Mouse (Mus musculus) macrophage (primary cell): ENCODE data around the gene Fam206a. TPM values are rescaled to one million over a fixed set of nuclear protein-coding genes. Genes with fewer than 3 reads are reported as not detected.

Source experiments
- H3K27ac ChIP-seq: fragments of 350-480 bp; formaldehyde crosslinking; 2 replicates; pipeline ENCODE4 v1.9.0; 2021
- H3K36me3 ChIP-seq: fragments of 350-480 bp; formaldehyde crosslinking; 2 replicates; pipeline ENCODE4 v1.9.0; 2021; ENCODE audit errors: inconsistent target
- H3K4me3 ChIP-seq: fragments of 350-480 bp; formaldehyde crosslinking; 2 replicates; pipeline ENCODE4 v1.9.0; 2021; ENCODE audit errors: inconsistent target
- H3K79me2 ChIP-seq: fragments of 350-480 bp; formaldehyde crosslinking; 2 replicates; pipeline ENCODE4 v1.9.0; 2021; ENCODE audit errors: inconsistent target
- WGBS: methylation state at CpG from one replicate; pipeline ENCODE4 v1.1.7; 2026; ENCODE audit warnings: inconsistent platforms; ENCODE audit not compliant: missing documents; 5-methylcytosine and 5-hydroxymethylcytosine counted together
- polyA plus RNA-seq: library from polyadenylated mRNA; stranded (reverse); fragments of 250-400 nt; gene quantifications from 3 replicates; pipeline ENCODE4 v1.2.4, GENCODE M21; 2018; ENCODE audit warnings: inconsistent platforms
- total RNA-seq, 78 experiments: library from RNA; depleted of rRNA; stranded (reverse); fragments of 250-400 nt; gene quantifications; 1 replicate in 9 of 78; 2 replicates in 24 of 78; 3 replicates in 43 of 78; 4 replicates in 2 of 78; pipeline ENCODE4 v1.2.4; 2018; ENCODE audit warnings: inconsistent platforms in 56 of 78

Gene Fam206a
- total RNA-seq (2018; cell fraction: chromatin; rRNA removed) = 1 to 10 TPM; 2.8 to 9.2 (median 4.8) TPM
- 1 to 10 TPM; 3.7 to 6.6 (median 5.2) TPM for total RNA-seq (2018; cell fraction: cytosol; rRNA removed)
- 10 to 100 TPM in 2 of 26 experiments, 1 to 10 TPM in 24; 3.0 to 11.0 (median 5.5) TPM for total RNA-seq (2018; cell fraction: nucleus; rRNA removed)
- 5.0 to 7.7 TPM (median 7.1 TPM) in 3 replicates for polyA plus RNA-seq

DNA sequence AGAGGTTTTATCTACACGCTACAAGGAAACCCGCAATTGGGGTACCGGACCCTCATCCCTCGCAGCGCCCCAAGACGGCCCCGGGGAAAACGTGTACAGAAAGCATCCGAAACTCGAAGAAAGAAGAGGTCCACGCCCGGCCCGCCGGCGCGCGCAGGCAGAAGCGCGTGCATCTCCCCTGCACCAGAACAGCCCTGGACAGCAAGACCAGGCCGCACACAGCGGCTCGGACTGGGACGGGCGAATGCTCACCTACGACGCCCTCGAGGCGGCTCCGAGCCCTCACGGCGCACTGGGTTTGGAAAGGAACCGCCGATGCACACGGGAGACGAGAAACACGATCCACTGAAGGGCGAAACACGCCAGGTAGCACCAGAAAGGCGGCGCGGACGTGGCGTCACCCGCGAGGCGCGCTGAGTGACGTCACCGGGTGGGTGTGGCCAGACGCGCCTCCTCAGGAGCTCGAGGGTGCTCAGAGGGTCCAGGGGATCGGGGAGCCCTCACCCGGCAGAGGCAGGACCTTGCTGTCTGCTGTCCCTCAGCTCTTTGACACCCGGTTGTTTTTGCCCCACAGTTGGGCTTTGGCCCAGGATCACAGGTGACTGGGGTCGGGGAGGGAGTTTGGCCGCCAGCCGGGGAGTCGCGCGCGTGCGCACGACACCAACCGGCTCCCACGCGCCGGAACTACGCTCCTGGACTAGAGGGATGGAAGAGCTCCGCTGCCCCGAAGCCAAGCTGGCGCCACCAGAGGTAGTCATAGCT is at the start of gene Fam206a, which contains the start of gene Elp1:
TSS of gene Fam206a (plus strand) at position 439 of the 762 bp plus-strand sequence.
TSS of gene Elp1 (minus strand) at position 425 of the 762 bp plus-strand sequence.
- 0 out of 2 replicates have a peak within 1 kb of the TSS, but pooled peaks have one; percentile 17 for H3K27ac ChIP-seq
- peak within 1 kb of the TSS; percentile 86 for H3K4me3 ChIP-seq
- under 1% methylated on average over 72 of the region's 72 CpGs for WGBS
- peaks cover 24% of the 10 kb centered on the region for H3K79me2 ChIP-seq
- peaks cover 20% of the 10 kb centered on the region for H3K36me3 ChIP-seq

DNA sequence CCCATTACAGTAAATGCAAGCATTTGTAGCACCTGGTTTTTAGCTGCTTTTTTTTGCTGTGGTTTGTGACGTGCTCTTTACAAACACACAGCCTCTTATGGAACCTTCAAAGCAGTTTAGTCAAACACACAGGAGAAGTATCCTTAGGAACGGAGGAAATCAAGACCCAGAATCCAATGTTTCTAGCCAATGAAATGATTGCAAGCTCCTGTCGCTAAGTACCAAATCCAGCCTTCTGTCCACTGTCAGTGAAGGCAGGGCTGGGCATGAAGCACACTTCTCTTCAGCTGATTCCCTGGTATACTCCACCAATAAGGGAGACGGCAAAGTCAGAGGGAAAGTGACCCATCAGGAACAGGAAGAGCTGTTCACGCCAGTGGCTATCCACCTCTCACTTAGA is 46.1 kb upstream of the Fam206a start:
- H3K4me3 ChIP-seq = no peak overlapping the region
- H3K36me3 ChIP-seq = peaks cover 47% of the 10 kb centered on the region
- no peak overlapping the region for H3K27ac ChIP-seq
- H3K79me2 ChIP-seq = no peaks in the 10 kb centered on the region
- WGBS = 93% methylated on average over 3 of the region's 5 CpGs

DNA sequence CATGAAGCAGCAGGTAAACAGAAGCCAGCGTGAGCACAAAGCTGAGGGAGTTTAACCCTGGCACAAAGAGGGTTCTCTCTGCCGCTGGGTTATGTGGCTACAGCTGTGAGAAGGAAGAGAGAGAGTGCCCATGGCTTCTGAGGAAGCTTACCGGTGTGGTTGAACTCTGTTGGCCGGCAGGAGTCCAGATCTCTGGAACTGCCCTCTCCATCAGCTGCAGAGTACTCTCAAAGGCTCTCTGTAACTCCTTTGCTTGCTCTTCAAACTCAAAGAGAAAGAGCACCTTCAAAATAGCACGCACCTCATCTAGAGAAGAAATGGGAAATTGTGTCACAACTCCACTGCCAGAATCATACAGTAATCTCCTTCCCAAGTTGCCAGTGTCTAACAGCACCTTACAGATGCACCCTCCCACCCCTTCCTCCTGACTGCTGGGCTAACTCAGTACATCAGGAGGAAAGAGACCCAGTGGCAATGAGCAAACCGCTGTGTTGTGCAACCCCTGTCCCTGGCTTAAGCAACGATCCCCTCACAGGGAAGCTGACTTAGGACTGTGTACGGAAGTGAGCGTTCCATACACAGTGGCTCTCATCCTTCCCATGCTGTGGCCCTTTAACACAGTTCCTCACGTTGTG is 45.1 kb upstream of the Fam206a start:
- Histone ChIP-seq H3K27ac (peak overlapping the region; percentile 15; the same call in 1 of the 2 replicates), H3K79me2 (no peaks in the 10 kb centered on the region), H3K36me3 (peaks cover 46% of the 10 kb centered on the region; the same call in 1 of the 2 replicates), H3K4me3 (no peak overlapping the region)
- WGBS = 21% methylated on average over 10 of the region's 10 CpGs

DNA sequence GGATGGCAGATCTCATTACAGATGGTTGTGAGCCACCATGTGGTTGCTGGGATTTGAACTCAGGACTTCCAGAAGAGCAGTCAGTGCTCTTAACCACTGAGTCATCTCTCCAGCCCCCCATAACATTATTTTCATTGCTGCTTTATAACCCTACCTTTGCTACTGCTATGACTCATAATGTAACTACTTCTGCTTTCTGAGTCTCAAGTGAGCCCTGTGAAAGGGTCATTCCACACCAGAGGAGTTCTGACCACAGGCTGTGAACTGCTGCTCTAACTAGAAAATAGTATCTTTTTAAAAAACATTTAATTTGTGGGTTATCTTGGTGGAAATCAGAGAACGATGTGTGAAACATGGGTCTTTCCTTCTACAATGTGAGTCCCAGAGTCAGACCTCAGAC is 44.5 kb upstream of the Fam206a start:
- Histone ChIP-seq H3K36me3 (peaks cover 50% of the 10 kb centered on the region; the same call in 1 of the 2 replicates), H3K27ac (no peak overlapping the region; the same call in 1 of the 2 replicates), H3K79me2 (no peaks in the 10 kb centered on the region), H3K4me3 (no peak overlapping the region)
- 27% methylated on average over 1 of the region's 1 CpGs for WGBS

DNA sequence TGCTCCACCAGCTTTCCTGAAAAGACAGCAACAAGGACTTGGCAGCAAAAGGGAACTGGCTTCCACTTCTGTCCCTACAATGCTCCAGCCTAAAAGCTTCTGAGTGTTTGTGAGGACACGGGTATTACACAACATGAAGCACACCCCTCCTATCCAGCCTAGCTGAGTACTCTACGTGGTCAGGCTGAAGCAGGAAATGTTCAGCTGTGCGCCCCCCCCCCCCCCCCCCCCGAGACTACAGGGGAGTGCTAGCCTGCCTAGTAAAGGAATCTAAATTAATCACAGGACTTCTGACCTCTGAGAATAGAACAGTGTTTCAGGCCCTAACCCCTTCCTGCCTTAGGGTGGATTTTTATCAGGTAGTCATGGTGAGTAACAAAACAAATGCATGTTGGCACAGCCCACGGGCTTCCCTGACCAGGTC is 34.3 kb upstream of the Fam206a start:
- no peak overlapping the region for H3K27ac ChIP-seq
- H3K36me3 ChIP-seq = peaks cover 69% of the 10 kb centered on the region
- 28% methylated on average over 4 of the region's 5 CpGs for WGBS

DNA sequence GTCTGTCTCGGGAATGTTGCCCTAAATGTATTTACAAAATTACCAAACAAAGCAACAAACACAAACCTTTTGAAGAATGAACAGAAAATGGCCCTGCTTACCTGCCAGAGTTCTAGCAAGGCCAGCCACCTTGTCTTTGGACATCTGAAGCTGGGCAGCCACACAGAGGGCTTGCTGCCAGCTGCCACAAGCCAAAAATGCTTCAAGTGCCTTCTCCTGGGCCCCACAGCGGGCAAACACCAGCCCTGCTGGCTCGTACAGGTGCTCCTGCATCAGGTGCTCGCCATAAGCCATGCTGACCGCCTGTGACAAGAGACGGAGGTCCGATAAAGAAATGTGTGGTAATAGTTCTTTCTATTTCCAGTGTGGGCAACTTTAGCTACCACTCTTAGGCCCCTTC is 33.2 kb upstream of the Fam206a start:
- peaks cover 79% of the 10 kb centered on the region for H3K36me3 ChIP-seq

More for the DNA sequence above, 34.3 kb upstream of the Fam206a start:
- Histone ChIP-seq H3K4me3 (no peak overlapping the region), H3K79me2 (no peaks in the 10 kb centered on the region)

DNA sequence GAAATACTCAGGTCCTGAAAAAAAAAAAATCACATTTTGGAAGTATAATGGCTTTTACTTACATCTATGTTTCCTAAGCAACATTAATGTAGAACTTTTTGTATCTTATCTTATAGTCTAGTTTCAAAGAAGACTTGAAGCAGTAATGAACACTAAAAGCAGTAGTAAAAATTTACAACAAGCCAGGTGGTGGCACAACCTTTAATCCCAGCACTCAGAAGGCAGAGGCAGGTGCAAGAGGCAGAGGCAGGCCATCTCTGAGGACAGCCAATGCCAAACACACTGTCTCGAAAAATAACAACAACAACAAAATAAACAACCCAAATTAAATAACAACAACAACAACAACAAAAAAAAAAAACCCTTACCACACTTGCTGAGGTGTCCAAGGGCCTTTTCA is 31.1 kb upstream of the Fam206a start:
- H3K36me3 ChIP-seq = peaks cover 78% of the 10 kb centered on the region
- 78% methylated on average over 1 of the region's 1 CpGs for WGBS
- H3K27ac ChIP-seq = no peak overlapping the region
- H3K4me3 ChIP-seq = no peak overlapping the region
- H3K79me2 ChIP-seq = no peaks in the 10 kb centered on the region

More for the DNA sequence above, 33.2 kb upstream of the Fam206a start:
- 97% methylated on average over 7 of the region's 7 CpGs for WGBS
- Histone ChIP-seq H3K4me3 (no peak overlapping the region), H3K79me2 (no peaks in the 10 kb centered on the region), H3K27ac (no peak overlapping the region)

DNA sequence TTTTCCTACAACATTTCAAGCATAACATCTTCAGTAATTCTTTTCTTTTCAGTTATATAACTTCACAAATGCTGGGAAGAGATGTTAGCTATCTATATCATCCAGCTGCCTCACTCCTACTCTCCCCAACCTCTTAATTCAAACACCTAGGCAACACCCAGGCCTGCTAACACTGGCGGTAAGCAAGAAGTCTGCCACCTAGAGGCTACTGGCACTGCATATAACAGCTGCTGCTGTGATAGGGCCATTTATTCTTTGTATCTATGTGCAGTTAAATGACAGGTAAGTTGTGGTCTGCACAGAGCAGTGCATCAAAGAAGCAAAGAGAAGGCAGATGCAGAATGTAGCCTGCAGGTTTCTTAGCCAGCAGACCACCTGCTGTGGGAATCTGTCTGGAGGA is 10.8 kb upstream of the Fam206a start:
- Histone ChIP-seq H3K79me2 (no peaks in the 10 kb centered on the region), H3K4me3 (no peak overlapping the region), H3K27ac (no peak overlapping the region), H3K36me3 (peaks cover 87% of the 10 kb centered on the region)
- 69% methylated on average over 1 of the region's 1 CpGs for WGBS

DNA sequence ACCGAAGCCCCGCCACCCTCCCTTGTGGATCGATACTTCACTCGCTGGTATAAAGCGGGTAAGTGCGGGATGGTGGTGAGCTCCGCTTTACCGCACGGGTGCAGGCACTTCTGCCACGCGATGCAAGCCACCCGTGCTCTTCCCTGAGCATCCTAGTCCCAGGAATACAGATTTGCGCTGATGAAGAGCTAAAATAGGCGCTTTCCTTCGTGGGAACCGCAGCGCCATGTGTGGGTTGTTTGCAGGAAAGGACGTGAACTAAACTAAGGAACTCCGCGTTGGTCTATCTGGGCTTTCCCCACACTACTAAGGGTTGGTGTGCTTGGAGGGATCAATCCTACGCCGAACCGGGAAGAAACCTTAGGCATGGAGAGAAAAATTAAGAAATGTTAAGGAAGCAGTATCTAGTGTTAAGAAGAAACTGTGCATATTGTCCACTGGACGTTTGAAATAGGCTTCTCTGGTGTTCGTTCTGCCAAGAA is 565 bp downstream of the Fam206a start:
- Histone ChIP-seq H3K27ac (0 out of 2 replicates have a peak overlapping the region, but pooled peaks have one; percentile 17), H3K4me3 (peak overlapping the region; percentile 86), H3K79me2 (peaks cover 24% of the 10 kb centered on the region), H3K36me3 (peaks cover 15% of the 10 kb centered on the region)
- WGBS = 4% methylated on average over 25 of the region's 25 CpGs

DNA sequence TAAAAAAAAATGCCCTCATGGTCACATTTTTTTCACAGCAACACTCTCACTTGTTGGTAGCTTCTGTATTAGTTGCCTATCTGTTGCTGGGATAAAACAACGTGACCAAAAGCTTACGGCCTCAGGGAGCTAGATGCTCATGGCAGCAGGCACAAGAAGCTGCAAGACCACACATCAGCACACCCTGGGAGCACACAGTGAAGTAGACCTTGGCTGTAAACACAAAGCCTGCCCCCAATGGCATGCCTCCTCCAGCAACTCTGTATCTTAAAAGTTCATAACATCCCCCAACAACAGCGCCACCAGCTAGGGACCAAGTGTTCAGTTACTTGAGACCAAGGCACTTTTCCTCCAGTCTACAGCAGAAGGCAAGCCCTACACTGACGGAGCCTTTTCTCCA is 6.9 kb downstream of the Fam206a start:
- 93% methylated on average over 4 of the region's 4 CpGs for WGBS
- peaks cover 10% of the 10 kb centered on the region for H3K36me3 ChIP-seq
- no peaks in the 10 kb centered on the region for H3K79me2 ChIP-seq
- H3K4me3 ChIP-seq = no peak overlapping the region
- H3K27ac ChIP-seq = no peak overlapping the region

DNA sequence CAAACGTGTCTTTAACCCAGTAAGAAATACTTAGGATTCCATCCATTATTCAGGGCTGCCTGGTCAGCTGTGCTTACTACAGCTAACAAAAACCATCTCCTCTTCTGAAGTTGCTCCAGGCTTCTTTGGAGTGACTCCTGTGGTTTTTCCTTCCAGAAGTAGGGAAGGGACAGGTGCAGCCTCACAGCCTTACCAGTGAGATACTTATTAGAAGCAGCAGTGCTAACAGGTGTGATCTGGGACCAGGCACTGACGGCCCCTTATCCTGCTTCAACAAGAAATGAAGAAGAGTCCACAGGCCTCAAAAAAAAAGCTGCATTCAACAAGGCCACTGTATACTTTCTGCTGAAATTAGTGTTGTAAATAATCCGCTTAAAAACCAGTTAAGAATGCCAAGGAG is 9.5 kb downstream of the Fam206a start:
- 82% methylated on average over 3 of the region's 3 CpGs for WGBS
- H3K36me3 ChIP-seq = no peaks in the 10 kb centered on the region
- no peak overlapping the region for H3K4me3 ChIP-seq
- H3K79me2 ChIP-seq = no peaks in the 10 kb centered on the region
- no peak overlapping the region for H3K27ac ChIP-seq

DNA sequence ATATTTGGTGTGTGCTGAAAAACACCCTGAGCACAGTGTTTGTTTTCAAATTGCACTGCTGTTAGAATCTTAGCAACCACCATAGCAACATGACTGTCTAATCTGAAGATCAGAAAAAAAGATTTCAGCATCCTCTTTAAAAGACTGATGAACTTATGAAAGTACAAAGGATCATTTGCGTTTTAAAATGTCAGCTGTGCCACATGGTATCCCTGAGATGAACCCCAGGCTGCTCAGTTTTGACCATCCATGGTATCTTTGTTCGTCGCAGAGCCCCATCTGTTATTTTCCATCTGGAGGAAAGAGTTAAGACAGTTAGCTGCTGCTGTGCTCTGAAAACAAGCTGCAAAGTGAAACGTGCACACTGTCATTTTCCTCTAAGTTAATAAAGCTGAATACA is 10.0 kb downstream of the Fam206a start:
- Histone ChIP-seq H3K36me3 (no peaks in the 10 kb centered on the region), H3K27ac (no peak overlapping the region), H3K4me3 (no peak overlapping the region), H3K79me2 (no peaks in the 10 kb centered on the region)
- 96% methylated on average over 4 of the region's 4 CpGs for WGBS

DNA sequence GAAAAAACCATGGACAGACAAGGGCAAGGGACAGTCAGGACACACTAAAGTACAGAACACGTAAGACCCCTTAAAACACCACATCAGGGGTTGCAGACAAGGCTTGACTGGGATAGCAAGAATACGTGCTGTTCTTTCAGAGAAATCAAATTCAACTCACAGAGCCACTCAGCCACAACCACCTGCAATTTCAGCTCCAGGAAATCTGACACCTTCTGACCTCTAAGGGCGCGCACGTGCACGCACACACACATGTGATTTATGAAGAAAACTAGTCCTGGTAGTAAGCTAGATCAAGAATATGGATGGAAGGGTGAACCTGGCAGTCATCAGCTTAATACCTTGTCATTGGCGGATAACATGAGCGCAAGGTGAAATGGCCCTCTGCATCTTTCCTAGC is 13.0 kb downstream of the Fam206a start:
- Histone ChIP-seq H3K79me2 (no peaks in the 10 kb centered on the region), H3K36me3 (no peaks in the 10 kb centered on the region), H3K4me3 (no peak overlapping the region), H3K27ac (no peak overlapping the region)
- 95% methylated on average over 8 of the region's 8 CpGs for WGBS

DNA sequence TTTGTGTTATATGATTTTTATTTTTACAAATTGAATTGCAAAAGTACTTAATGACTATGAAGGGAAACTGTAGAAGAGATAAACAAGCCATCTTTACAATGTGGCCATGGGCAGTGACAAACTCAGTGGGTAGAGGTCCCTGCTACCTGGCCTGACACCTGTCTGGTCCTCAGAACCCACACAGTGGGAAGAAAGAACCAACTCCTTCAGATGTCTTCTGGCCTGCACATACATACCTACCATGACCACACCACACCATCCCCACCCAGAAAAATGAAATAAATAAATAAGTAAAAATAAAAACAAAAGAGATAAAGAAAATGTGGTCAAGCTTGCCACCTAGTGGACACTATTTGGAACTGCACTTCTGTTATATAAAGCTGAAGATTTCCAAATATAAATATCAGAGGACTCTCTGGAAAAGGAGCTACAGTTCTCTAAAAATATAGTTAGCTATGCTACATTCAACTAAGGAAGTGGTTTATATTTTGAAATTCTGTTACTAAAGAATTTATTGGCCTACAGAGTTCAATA is 17.9 kb downstream of the Fam206a start:
- H3K79me2 ChIP-seq = no peaks in the 10 kb centered on the region
- no peak overlapping the region for H3K27ac ChIP-seq
- H3K4me3 ChIP-seq = no peak overlapping the region
- no peaks in the 10 kb centered on the region for H3K36me3 ChIP-seq
